Mouse (Mus musculus) kidney, adult 10 weeks (tissue): Measurements from ENCODE around the gene Grap. TPM values are rescaled to one million over a fixed set of nuclear protein-coding genes. Genes with fewer than 3 reads are reported as not detected.

Source experiments
- polyA plus RNA-seq: library from polyadenylated mRNA; stranded (reverse); fragments of 350-450 nt; fragmentation: Illumina TruSeq; extraction: RNeasy Lipid Tissue Mini Kit (QIAGEN cat#74804); gene quantifications from one replicate; pipeline ENCODE4 v1.2.3, GENCODE M21; 2014; ENCODE audit warnings: low read depth, low replicate concordance

Grap gene
- polyA plus RNA-seq = 0.44 TPM

GRCm38 (mm10) chr11:61652686-61653447 is at the start of gene Grap:
Grap (plus strand) TSS chr11:61653265.

GRCm38 (mm10) chr11:61683907-61684731 is 31.1 kb downstream of the Grap start, which contains the start of gene Fam83g:
Fam83g (plus strand) TSS chr11:61684091.

GRCm38 (mm10) chr11:61720636-61721035 is 67.6 kb downstream of the Grap start, which contains the start of gene Slc5a10:
Slc5a10 (minus strand) TSS chr11:61720826.

Other genes with a start within 250 kb of the Grap start
- gene Rnf112, start 199.1 kb upstream of the Grap start, polyA plus RNA-seq = not detected
- 0.32 TPM for gene Mfap4, start 167.8 kb upstream of the Grap start, polyA plus RNA-seq
- 0.69 TPM for gene Mapk7, start 158.9 kb upstream of the Grap start, polyA plus RNA-seq
- 0.61 TPM for gene B9d1, start 148.1 kb upstream of the Grap start, polyA plus RNA-seq
- gene Epn2, start 73.6 kb upstream of the Grap start, polyA plus RNA-seq = 12.4 TPM
- 0.49 TPM for gene Fam83g, start 30.8 kb downstream of the Grap start, polyA plus RNA-seq
- gene Slc5a10, start 67.6 kb downstream of the Grap start, polyA plus RNA-seq = 18.9 TPM
- gene Prpsap2, start 108.8 kb downstream of the Grap start, polyA plus RNA-seq = 52.3 TPM
- 39.5 TPM for gene Ulk2, start 201.8 kb downstream of the Grap start, polyA plus RNA-seq